Mouse (Mus musculus) induced T-regulatory cell, adult 2 months (primary cell): ENCODE measurements around the gene Bcl6b.

Source experiments
- DNase-seq: peaks from one replicate; pipeline ENCODE4 v3.0.0-alpha.2; 2012; ENCODE audit warnings: low read depth

Bcl6b gene

GRCm38 (mm10) chr11:70233016-70233415 lies 3.4 kb upstream of the Bcl6b start:
- no peak for DNase-seq

- DNase-seq = no peak
Observed at GRCm38 (mm10) chr11:70232546-70232945, 2.9 kb upstream of the Bcl6b start.

DNA sequence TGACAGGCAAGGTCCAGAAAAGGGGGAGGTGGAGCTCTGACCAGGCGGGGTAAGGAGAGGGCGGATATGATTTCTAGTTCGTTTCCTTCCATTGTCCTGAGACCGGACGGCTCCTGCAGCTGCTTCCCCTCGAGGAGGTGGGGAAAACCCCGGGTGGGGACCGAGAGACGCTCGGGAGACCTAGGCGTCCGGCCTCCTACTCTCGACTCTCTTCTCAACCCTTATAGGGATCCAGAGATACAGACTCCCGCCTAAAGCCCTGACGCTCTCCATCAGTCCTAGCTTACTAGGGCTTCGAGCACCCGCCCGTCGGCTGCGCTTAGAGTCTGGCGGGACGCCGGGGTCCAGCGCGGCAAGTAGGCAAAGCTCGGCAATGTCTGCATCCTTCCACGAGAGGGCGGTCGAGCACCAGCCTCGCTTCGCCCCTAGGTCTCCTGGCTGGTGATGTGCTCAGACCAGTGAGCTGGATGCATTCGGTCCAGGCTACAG lies 685 bp upstream of the Bcl6b start:
- peak; percentile 92 for DNase-seq

- peak; percentile 93 for DNase-seq
Observed at GRCm38 (mm10) chr11:70228828-70229227, 770 bp downstream of the Bcl6b start.

DNA sequence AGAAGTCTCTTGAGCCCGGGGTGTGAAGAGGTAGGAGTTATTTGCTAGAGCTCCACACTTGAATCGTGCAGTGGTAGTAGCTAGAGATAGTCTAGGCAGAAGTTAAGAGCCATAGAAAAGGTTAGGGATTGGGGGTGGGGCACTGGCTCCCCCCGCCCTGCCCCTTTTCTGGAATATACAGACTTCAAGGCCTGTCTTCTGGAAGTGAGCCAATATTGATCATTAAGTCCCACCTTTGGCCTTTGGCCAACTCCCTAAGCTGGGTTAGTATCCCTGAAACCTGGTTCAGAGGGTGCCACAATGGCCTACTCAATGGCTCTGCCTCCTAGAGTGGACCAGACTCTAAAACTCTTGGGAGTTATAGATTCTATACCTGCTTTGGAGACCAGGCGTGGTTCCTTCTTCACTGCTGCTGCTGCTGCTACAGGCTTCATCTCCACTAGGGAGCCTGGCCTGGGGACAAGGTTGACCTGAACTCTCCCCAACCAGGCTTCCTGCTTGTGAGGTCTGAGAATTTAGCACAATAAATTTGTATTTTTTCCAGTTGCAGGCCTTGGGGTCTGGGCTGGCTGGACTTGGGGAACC lies 1.8 kb downstream of the Bcl6b start:
- no peak for DNase-seq

- no peak for DNase-seq
Observed at GRCm38 (mm10) chr11:70227126-70227525, 2.5 kb downstream of the Bcl6b start.

DNA sequence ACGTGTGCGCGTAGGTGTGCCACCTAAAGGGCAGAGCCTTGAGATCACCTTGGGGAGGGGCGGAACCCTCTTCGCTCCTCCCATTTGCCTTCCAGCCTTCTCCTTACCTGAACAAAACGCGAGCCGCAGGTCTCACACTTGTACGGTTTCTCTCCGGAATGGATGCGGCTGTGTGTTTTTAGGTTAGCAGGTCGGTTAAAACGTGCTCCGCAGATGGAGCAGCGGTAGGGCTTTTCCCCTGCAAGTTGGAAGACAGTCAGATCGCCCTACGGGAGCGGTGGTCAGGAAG lies 3.1 kb downstream of the Bcl6b start:
- DNase-seq = no peak

DNA sequence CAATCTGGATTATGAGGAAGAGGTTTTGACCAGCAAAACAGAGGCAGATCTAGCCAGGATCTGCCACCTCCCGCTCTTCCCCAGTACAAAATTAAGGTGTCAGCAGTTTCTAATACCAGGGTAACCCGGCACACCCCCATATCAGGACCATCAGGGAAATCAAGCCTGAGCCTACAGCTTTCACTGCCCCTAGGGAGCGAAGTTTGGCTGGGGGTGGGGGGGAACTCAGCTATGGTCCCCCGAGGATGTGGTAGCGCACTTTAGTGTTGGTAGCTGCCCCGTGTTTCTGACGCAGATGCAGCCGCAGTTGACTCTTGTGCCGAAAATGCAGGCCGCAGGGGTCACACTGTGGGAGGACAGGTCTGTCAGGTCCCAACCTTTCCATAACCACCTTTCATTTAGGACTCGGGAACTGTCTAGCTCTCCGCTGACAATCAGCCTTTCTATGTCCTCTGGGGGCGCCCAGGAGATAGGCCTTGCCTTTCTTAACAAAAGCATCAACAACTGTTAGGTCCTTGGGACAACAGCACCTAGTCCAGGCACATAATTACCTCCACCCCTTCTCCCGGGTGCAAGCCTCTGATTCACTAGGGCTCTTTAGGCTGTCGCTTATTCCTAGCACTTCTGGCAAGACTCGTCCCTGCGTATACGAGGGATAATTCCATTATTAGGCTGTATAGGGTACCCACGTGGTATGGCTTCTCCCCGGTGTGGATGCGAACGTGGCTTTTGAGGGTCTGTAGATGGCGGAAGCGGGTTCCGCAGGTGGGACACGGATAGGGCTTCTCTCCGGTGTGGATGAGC lies 3.6 kb downstream of the Bcl6b start:
- no peak for DNase-seq

DNA sequence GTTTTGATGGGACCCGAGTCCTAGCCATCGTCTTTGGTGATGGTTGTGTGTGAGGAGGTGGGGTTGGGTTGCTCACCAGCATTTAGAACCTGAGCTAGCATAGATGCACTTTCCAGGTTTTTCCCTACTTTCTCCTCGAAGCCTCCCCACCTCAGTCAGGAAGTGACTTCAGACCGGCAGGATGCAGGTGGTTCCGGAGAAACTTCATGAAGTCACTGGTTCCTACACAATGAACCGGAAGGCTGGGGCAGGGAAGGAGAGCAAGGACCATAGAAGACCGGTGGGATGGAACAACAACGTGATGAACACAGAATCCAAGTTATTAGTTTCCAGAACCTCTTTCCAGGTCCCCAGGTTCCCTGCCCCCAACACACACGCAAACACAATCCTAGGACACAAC lies 5.9 kb downstream of the Bcl6b start:
- DNase-seq = no peak

- peak; percentile 38 for DNase-seq
Observed at GRCm38 (mm10) chr11:70221603-70222500, 7.7 kb downstream of the Bcl6b start.

GRCm38 (mm10) chr11:70220731-70221602 lies 8.6 kb downstream of the Bcl6b start, which contains the start of gene Slc16a13:
Gene Slc16a13, minus strand, starts transcription at chr11:70221064.
- peak; percentile 97 for DNase-seq

- no peak for DNase-seq
Observed at GRCm38 (mm10) chr11:70220323-70220722, 9.3 kb downstream of the Bcl6b start.

- DNase-seq = no peak
Observed at GRCm38 (mm10) chr11:70219873-70220272, 9.7 kb downstream of the Bcl6b start.

GRCm38 (mm10) chr11:70218741-70219470 lies 10.7 kb downstream of the Bcl6b start:
- DNase-seq = no peak

GRCm38 (mm10) chr11:70218039-70218438 lies 11.6 kb downstream of the Bcl6b start:
- no peak for DNase-seq

GRCm38 (mm10) chr11:70216103-70216502 lies 13.5 kb downstream of the Bcl6b start:
- no peak for DNase-seq

- no peak for DNase-seq
Observed at GRCm38 (mm10) chr11:70215301-70215700, 14.3 kb downstream of the Bcl6b start.

- peak; percentile 17 for DNase-seq
Observed at GRCm38 (mm10) chr11:70214856-70215209, 14.8 kb downstream of the Bcl6b start.

GRCm38 (mm10) chr11:70214191-70214855 lies 15.3 kb downstream of the Bcl6b start:
- DNase-seq = no peak

- peak; percentile 37 for DNase-seq
Observed at GRCm38 (mm10) chr11:70213736-70214135, 15.9 kb downstream of the Bcl6b start.
